Mouse (Mus musculus): ENCODE data around the gene Zgrf1.

- TF ChIP-seq CTCF (IDR thresholded peaks at IDR 0.05; ENCODE audit: low read depth, low read length) (peak; percentile 64), POLR2A (IDR thresholded peaks at IDR 0.05; ENCODE audit: insufficient read depth, low read length) (no peak)
Measured at GRCm38 (mm10) chr3:127634101-127634983, 81.1 kb downstream of the Zgrf1 start.

Measured in ES-Bruce4 (cell line).